Mouse (Mus musculus) cortical plate, adult 2 months (tissue): Measurements from ENCODE around the gene Fgfbp1. TPM values are rescaled to one million over a fixed set of nuclear protein-coding genes. Genes with fewer than 3 reads are reported as not detected.

Experiments used
- H3K27ac ChIP-seq: fragments of 200-500 bp; 2 replicates; pipeline ENCODE4 v1.5.1; 2012; ENCODE audit warnings: low read length, control low read depth, inconsistent platforms; ENCODE audit not compliant: insufficient read depth
- H3K4me1 ChIP-seq: fragments of 200-500 bp; 2 replicates; pipeline ENCODE4 v1.6.1; 2011; ENCODE audit warnings: low read length; ENCODE audit not compliant: control insufficient read depth, insufficient read depth
- H3K4me3 ChIP-seq: fragments of 200-500 bp; 2 replicates; pipeline ENCODE4 v1.5.1; 2011; ENCODE audit warnings: mild to moderate bottlenecking, low read length, control low read depth; ENCODE audit not compliant: insufficient read depth
- CTCF ChIP-seq: fragments of 200-500 bp; IDR thresholded peaks from 2 replicates; pipeline ENCODE4 v1.5.1; 2011; ENCODE audit warnings: mild to moderate bottlenecking, control low read depth, low read length; ENCODE audit not compliant: insufficient read depth; ENCODE audit errors: extremely low read depth
- POLR2A ChIP-seq: fragments of 200-500 bp; IDR thresholded peaks from 2 replicates; pipeline ENCODE4 v1.6.1; 2011; ENCODE audit warnings: mild to moderate bottlenecking, low read length, control low read depth; ENCODE audit not compliant: insufficient read depth; ENCODE audit errors: extremely low read depth
- polyA plus RNA-seq: library from polyadenylated mRNA; depleted of rRNA; stranded (reverse); fragments of >200 nt; gene quantifications from 2 replicates; pipeline ENCODE4 v1.2.3, GENCODE M21; 2012; rRNA removed

Fgfbp1 gene
- polyA plus RNA-seq, 1 experiment = 4.3 TPM

GRCm38 (mm10) chr5:43947330-43947977 is 34.1 kb downstream of the Fgfbp1 start:
- TF ChIP-seq CTCF (no peak), POLR2A (no peak)
- H3K4me3 ChIP-seq = no peak overlapping the region
- peaks cover 1% of the 10 kb centered on the region; the same call in 1 of the 2 replicates for H3K4me1 ChIP-seq
- H3K27ac ChIP-seq = no peak overlapping the region

GRCm38 (mm10) chr5:43933269-43933668 is 48.3 kb downstream of the Fgfbp1 start:
- TF ChIP-seq CTCF = no peak
- no peak for TF ChIP-seq POLR2A
- H3K27ac ChIP-seq = no peak overlapping the region
- H3K4me1 ChIP-seq = no peaks in the 10 kb centered on the region
- no peak overlapping the region for H3K4me3 ChIP-seq

Other genes starting within 250 kb of the Fgfbp1 start
- gene Bst1, start 162.9 kb downstream of the Fgfbp1 start, polyA plus RNA-seq = 0.11 and 0.17 TPM in 2 replicates
- gene Fbxl5, start 160.1 kb downstream of the Fgfbp1 start, polyA plus RNA-seq = 68.9 and 71.1 TPM in 2 replicates
- gene Cd38, start 113.2 kb downstream of the Fgfbp1 start, polyA plus RNA-seq = 4.7 and 4.9 TPM in 2 replicates
- gene Gm7879, start 68.6 kb downstream of the Fgfbp1 start, polyA plus RNA-seq = 0.42 and 0.72 TPM in 2 replicates
- gene Prom1, start 120.3 kb upstream of the Fgfbp1 start, polyA plus RNA-seq = 18.4 and 20.7 TPM in 2 replicates
- 50.3 and 53.3 TPM in 2 replicates for gene Tapt1, start 244.8 kb upstream of the Fgfbp1 start, polyA plus RNA-seq